Mouse (Mus musculus): Measurements from ENCODE around the gene Rprd1b.

GRCm38 (mm10) chr2:158176763-158177162 lies 148.5 kb downstream of the Rprd1b start:
- no peak for TF ChIP-seq EP300 (IDR thresholded peaks at IDR 0.05; ENCODE audit: low read depth)
- TF ChIP-seq CTCF (IDR thresholded peaks at IDR 0.05; ENCODE audit: low read depth) = peak; percentile 20; the same call in 1 of the 2 replicates

Data from liver, embryonic 14.5 days (tissue).